Mouse (Mus musculus): ENCODE results near the gene Calhm6.
A peak's percentile ranks its signal among the peaks of the same experiment; 100 is the strongest.

Calhm6 gene

GRCm38 (mm10) chr10:34096418-34096883 is 31.3 kb downstream of the Calhm6 start, which contains the start of gene Calhm5:
Calhm5 (minus strand) TSS chr10:34096519.
- peak; percentile 56 to 72 for DNase-seq

GRCm38 (mm10) chr10:34095964-34096363 is 31.8 kb downstream of the Calhm6 start:
- no peak for DNase-seq

GRCm38 (mm10) chr10:34095147-34095546 is 32.6 kb downstream of the Calhm6 start:
- no peak for DNase-seq

GRCm38 (mm10) chr10:34091888-34092287 is 35.9 kb downstream of the Calhm6 start:
- DNase-seq, result no peak

GRCm38 (mm10) chr10:34090481-34090880 is 37.3 kb downstream of the Calhm6 start:
- DNase-seq, result no peak

GRCm38 (mm10) chr10:34089517-34089916 is 38.3 kb downstream of the Calhm6 start:
- DNase-seq, result no peak

- no peak for DNase-seq
Measured at GRCm38 (mm10) chr10:34088515-34088914, 39.3 kb downstream of the Calhm6 start.

- no peak for DNase-seq
Measured at GRCm38 (mm10) chr10:34086514-34086913, 41.3 kb downstream of the Calhm6 start.
